14 mouse cellular contexts compared by ENCODE assay signal in the genomic region with DNA sequence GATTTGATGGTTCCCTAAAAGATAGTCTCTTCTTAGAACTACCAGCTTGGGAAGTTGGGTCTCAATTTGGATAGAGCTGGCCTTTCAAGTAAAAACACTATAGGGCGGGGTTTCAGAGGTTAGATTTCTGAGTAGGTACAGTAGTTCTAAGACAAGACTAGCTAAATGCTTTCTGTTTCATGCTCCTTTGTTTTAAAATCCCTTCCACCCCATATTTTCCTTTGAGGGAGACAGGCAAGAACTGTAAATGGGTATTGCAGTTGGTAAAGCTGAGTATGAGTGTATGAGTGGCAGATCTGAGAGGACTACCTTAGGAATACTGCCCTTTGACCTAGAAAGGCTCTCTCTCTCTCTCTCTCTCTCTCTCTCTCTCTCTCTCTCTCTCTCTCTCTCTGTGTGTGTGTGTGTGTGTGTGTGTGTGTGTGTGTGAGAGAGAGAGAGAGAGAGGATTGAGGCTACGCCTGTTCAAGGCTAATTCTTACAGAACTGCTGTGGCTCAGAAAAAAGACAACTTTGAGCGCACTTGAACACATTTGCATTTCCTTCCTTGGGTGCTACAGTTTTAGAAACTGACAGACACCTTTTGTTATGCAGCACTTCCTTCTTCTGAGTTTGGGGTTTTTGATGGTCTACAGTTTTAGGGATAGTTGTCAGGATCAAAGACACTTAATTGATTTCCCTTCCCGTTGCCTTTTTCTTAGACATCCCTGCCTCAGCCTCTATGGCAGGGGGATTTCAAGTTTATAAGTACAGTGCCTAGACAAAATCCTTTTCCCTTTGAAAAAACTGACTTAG. TPM values are rescaled to one million over a fixed set of nuclear protein-coding genes. Genes with fewer than 3 reads are reported as not detected.
A peak's percentile ranks its signal among the peaks of the same experiment; 100 is the strongest.
DNase-seq lines count a peak whose midpoint lies in the region; ATAC-seq and TF ChIP-seq lines count a peak whose summit lies in the region.
"Had no signal": no experiment of that assay in that cellular context is flagged by ENCODE, and none has a peak within 500 bp of the region (broad histone marks: within the 10 kb centered on the region; RNA-seq: fewer than 3 reads in every experiment).

No protein-coding gene starts in this region.

- H3K4me3 ChIP-seq in kidney, embryonic 15.5 days (replicated peaks) = no peak overlapping the region
- no peak overlapping the region for H3K4me3 ChIP-seq in thymus, adult 2 months (ENCODE audit: control insufficient read depth, insufficient read depth, low read length)
- no peak overlapping the region for H3K4me3 ChIP-seq in small intestine, adult 2 months (ENCODE audit: low read depth, low read length)
- no peak overlapping the region for H3K4me3 ChIP-seq in midbrain, embryonic 16.5 days (ENCODE audit: low read depth, low read length)
- H3K4me3 ChIP-seq: forebrain, embryonic 13.5 days; hindbrain, embryonic 13.5 days had no signal

- H3K9me3 ChIP-seq in kidney, embryonic 15.5 days (replicated peaks) = no peaks in the 10 kb centered on the region
- no peaks in the 10 kb centered on the region for H3K9me3 ChIP-seq in midbrain, embryonic 16.5 days (replicated peaks; ENCODE audit: control insufficient read depth, low read length, poor library complexity, severe bottlenecking)
- H3K9me3 ChIP-seq: forebrain, embryonic 13.5 days; hindbrain, embryonic 13.5 days had no signal

- no peak overlapping the region for H3K27ac ChIP-seq in kidney, embryonic 15.5 days
- H3K27ac ChIP-seq in thymus, adult 2 months (ENCODE audit: control insufficient read depth, insufficient read depth, low read length) = peak overlapping the region; percentile 60; the same call in 1 of the 2 replicates
- peak overlapping the region; percentile 30; the same call in 1 of the 2 replicates for H3K27ac ChIP-seq in small intestine, adult 2 months (ENCODE audit: insufficient read depth, low read depth, low read length)
- no peak overlapping the region for H3K27ac ChIP-seq in midbrain, embryonic 16.5 days (ENCODE audit: low read length)
- H3K27ac ChIP-seq: forebrain, embryonic 13.5 days; hindbrain, embryonic 13.5 days had no signal

- no peak for DNase-seq in kidney, adult 8-10 months
- DNase-seq in thymus, adult 2 months = no peak
- no peak for DNase-seq in thymus, postnatal 25 days
- no peak for DNase-seq in cerebellum, adult 8-10 months
- DNase-seq: adrenal gland, postnatal 10 days; cerebellum, adult 11-12 months; gastrocnemius, postnatal 36 days had no signal

- WGBS in kidney, embryonic 15.5 days = 81% methylated on average over 4 of the region's 4 CpGs
- 19% methylated on average over 4 of the region's 4 CpGs for WGBS in thymus, adult 2 months
- 74% methylated on average over 4 of the region's 4 CpGs for WGBS in small intestine, adult 2 months
- WGBS in midbrain, embryonic 16.5 days = 84% methylated on average over 4 of the region's 4 CpGs

- H3K4me2 ChIP-seq in kidney, embryonic 15.5 days = 0 out of 2 replicates have a peak overlapping the region, but pooled peaks have one; percentile 82
- H3K4me2 ChIP-seq in midbrain, embryonic 16.5 days (ENCODE audit: low read length) = no peak overlapping the region

- H3K9ac ChIP-seq in kidney, embryonic 15.5 days = no peak overlapping the region
- H3K9ac ChIP-seq in midbrain, embryonic 16.5 days (ENCODE audit: low read depth, low read length) = no peak overlapping the region
- H3K9ac ChIP-seq: forebrain, embryonic 13.5 days had no signal

- ATAC-seq in kidney, embryonic 15.5 days (replicated peaks; ENCODE audit: low FRiP score) = no peak
- peak; percentile 7 for ATAC-seq in activated CD4-positive, CD25-positive, alpha-beta regulatory T cell, adult 4 months
- no peak for ATAC-seq in midbrain, embryonic 16.5 days
- ATAC-seq: forebrain, embryonic 13.5 days; lung, postnatal 0 days had no signal

- TF ChIP-seq CTCF in thymus, adult 2 months (IDR thresholded peaks at IDR 0.05; ENCODE audit: borderline replicate concordance, control insufficient read depth, extremely low read depth, insufficient read depth, low read length, poor library complexity) = no peak
- no peak for TF ChIP-seq CTCF in small intestine, adult 2 months (IDR thresholded peaks at IDR 0.05; ENCODE audit: extremely low read depth, insufficient read length, insufficient replicate concordance, low read depth, low read length)

- no peak for TF ChIP-seq POLR2A in thymus, adult 2 months (IDR thresholded peaks at IDR 0.05; ENCODE audit: control insufficient read depth, extremely low read depth, insufficient read depth, low read length, poor library complexity)
- TF ChIP-seq POLR2A in small intestine, adult 2 months (IDR thresholded peaks at IDR 0.05; ENCODE audit: low read depth, low read length) = no peak

- peaks cover 51% of the 10 kb centered on the region for H3K4me1 ChIP-seq in kidney, embryonic 15.5 days
- H3K4me1 ChIP-seq in thymus, adult 2 months (replicated peaks; ENCODE audit: control insufficient read depth, insufficient read depth, low read length) = peaks cover 28% of the 10 kb centered on the region
- peaks cover 13% of the 10 kb centered on the region; the same call in 1 of the 2 replicates for H3K4me1 ChIP-seq in small intestine, adult 2 months (ENCODE audit: control insufficient read depth, insufficient read depth, insufficient read length, low read length)
- H3K4me1 ChIP-seq in midbrain, embryonic 16.5 days (ENCODE audit: control insufficient read depth, insufficient read depth, low read length) = peaks cover 28% of the 10 kb centered on the region

- no peaks in the 10 kb centered on the region for H3K27me3 ChIP-seq in kidney, embryonic 15.5 days
- H3K27me3 ChIP-seq in thymus, adult 2 months (ENCODE audit: control insufficient read depth, insufficient read depth, low read length) = no peaks in the 10 kb centered on the region
- no peaks in the 10 kb centered on the region for H3K27me3 ChIP-seq in small intestine, adult 2 months (ENCODE audit: control insufficient read depth, insufficient read depth, low read length)
- H3K27me3 ChIP-seq in midbrain, embryonic 16.5 days (ENCODE audit: control insufficient read depth, insufficient read depth, low read depth, low read length) = no peaks in the 10 kb centered on the region
- H3K27me3 ChIP-seq: forebrain, embryonic 13.5 days; hindbrain, embryonic 13.5 days had no signal

- peaks cover 39% of the 10 kb centered on the region for H3K36me3 ChIP-seq in kidney, embryonic 15.5 days
- peaks cover 32% of the 10 kb centered on the region for H3K36me3 ChIP-seq in thymus, adult 2 months (ENCODE audit: control insufficient read depth, insufficient read depth, low read length)
- H3K36me3 ChIP-seq in small intestine, adult 2 months (ENCODE audit: control insufficient read depth, insufficient read depth, low read length) = peaks cover 21% of the 10 kb centered on the region
- H3K36me3 ChIP-seq in midbrain, embryonic 16.5 days (ENCODE audit: control insufficient read depth, insufficient read depth, low read length) = peaks cover 3% of the 10 kb centered on the region; the same call in 1 of the 2 replicates

RNA-seq across cellular contexts. Expression of gene Etnk1, which starts 3.3 kb away (rescaled TPM):
- polyA plus RNA-seq in kidney, embryonic 15.5 days (2015; fragmentation: Nextera tagmentation; extraction: Ambion mirVana) = 26.4 and 28.2 TPM in 2 replicates
- polyA plus RNA-seq in thymus, adult 2 months (2012; rRNA removed) = 113 and 166 TPM in 2 replicates
- polyA plus RNA-seq in activated CD4-positive, CD25-positive, alpha-beta regulatory T cell, adult 4 months (2017; shearing (Covaris generic)) = 10 to 100 TPM; 25.9 to 33.6 TPM
- 65.2 and 77.7 TPM in 2 replicates for polyA plus RNA-seq in small intestine, adult 2 months (2012; rRNA removed)
- polyA plus RNA-seq in midbrain, embryonic 16.5 days (2015; fragmentation: Nextera tagmentation; extraction: Ambion mirVana) = 50.9 and 53.0 TPM in 2 replicates

Comparison
In these comparisons a context has a peak if more than half of its experiments do, and no peak if none do; other contexts are left out.
1. H3K27ac ChIP-seq: peak in thymus, adult 2 months (single experiment) and small intestine, adult 2 months (single experiment); none in kidney, embryonic 15.5 days (single experiment) and midbrain, embryonic 16.5 days (single experiment).